Mouse (Mus musculus): ENCODE measurements around the gene Mia3.
A peak's percentile ranks its signal among the peaks of the same experiment; 100 is the strongest.

GRCm38 (mm10) chr1:183368601-183369400, 552 bp downstream of the Mia3 start:
- no peak for TF ChIP-seq CTCF (IDR thresholded peaks at IDR 0.05; ENCODE audit: extremely low read depth, insufficient read length, insufficient replicate concordance, low read depth, low read length)
- peak; percentile 15; the same call in 1 of the 2 replicates for TF ChIP-seq POLR2A (IDR thresholded peaks at IDR 0.05; ENCODE audit: low read depth, low read length)
